Mouse (Mus musculus): ENCODE measurements at regions not wholly inside any gene's neighbourhood (a gene's known extent, or its start where the extent isn't known, plus 50 kb on each side); places are given as distances from the start of the nearest gene placed in this dataset.

DNA sequence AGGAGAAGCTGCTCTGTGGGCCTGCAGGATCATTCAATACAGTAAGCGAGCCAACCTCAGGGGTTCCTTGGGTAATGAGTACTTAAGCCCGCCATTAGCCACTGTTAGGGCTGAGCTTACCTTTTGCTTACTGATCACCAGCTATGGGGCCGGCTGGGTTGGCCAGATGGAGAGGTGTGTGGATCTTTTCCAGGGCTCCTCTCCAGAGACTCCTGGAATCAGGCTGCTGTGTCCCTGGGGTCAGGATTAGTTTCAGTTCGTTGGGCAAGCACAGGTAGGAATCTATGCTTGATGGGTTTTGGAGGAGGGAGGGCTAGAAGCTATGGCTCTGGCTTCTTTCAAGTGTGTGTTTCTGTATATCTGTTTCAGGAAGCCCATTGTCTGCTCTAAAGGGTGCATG lies 175.7 kb upstream of the Gjb5 start:
- TF ChIP-seq POLR2A (IDR thresholded peaks at IDR 0.05; ENCODE audit: control insufficient read depth, low read depth, low read length) (no peak), CTCF (IDR thresholded peaks at IDR 0.05; ENCODE audit: control insufficient read depth, insufficient read depth, insufficient replicate concordance, low read depth, low read length) (no peak)

Data from testis, adult 2 months (tissue).